Mouse (Mus musculus): ENCODE data around the gene Ccnt2.
A peak's percentile ranks its signal among the peaks of the same experiment; 100 is the strongest.

Ccnt2 gene

DNA sequence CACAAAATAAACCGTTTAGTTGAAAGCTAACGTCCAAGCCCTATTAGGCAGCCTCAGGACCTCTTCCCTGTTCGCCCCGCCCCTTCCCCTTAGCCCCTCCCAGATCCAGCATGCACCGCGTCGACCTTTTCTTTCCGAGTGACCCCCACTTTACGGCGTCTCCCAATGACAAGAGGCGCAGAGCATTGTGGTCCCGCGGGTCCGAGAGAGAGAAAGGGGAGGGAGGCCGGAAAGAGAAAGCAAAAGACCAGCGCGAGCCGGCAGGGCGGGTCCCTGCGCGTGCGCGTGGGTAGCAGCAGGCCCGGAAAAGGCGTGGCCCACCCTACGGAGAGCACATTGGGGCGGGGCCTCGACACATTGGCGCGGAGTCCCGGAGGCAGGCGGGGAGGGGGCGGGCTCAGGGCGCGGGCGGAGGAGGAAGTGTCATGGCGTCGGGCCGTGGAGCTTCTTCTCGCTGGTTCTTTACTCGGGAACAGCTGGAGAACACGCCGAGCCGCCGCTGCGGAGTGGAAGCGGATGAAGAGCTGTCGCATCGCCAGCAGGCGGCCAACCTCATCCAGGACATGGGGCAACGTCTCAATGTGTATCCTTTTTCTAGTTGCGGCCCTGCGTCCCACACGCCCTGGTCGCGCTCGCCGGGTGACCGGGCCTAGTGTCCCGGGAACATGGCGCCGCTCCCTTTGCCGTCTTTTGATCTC, at the start of gene Ccnt2:
Gene Ccnt2 (plus strand): TSS at position 362 of the 698 bp plus-strand sequence.
- H3K36me3 ChIP-seq (ENCODE audit: insufficient read depth, low read length) = peaks cover 32% of the 10 kb centered on the region
- H3K4me1 ChIP-seq (replicated peaks; ENCODE audit: low read depth, low read length) = peaks cover 48% of the 10 kb centered on the region
- no peak for TF ChIP-seq CTCF (conservative IDR thresholded peaks at IDR 0.05; ENCODE audit: low read length)
- no peak for TF ChIP-seq POU5F1 (IDR thresholded peaks at IDR 0.05; ENCODE audit: borderline replicate concordance, low read length)
- TF ChIP-seq NANOG (IDR thresholded peaks at IDR 0.05; ENCODE audit: borderline replicate concordance, low read length) = no peak
- H3K27me3 ChIP-seq (ENCODE audit: insufficient read depth, low read length) = no peaks in the 10 kb centered on the region
- peak within 1 kb of the TSS; percentile 96 for H3K4me3 ChIP-seq (replicated peaks; ENCODE audit: low read length)
- H3K9me3 ChIP-seq (ENCODE audit: low read length) = no peaks in the 10 kb centered on the region

GRCm38 (mm10) chr1:127729096-127729495, 44.9 kb upstream of the Ccnt2 start, which contains the start of gene Acmsd:
Gene Acmsd, plus strand, starts transcription at chr1:127729413.
- Histone ChIP-seq H3K4me1 (replicated peaks; ENCODE audit: low read depth, low read length) (no peaks in the 10 kb centered on the region), H3K9me3 (ENCODE audit: low read length) (0 out of 2 replicates have a peak, but pooled peaks cover 3% of the 10 kb centered on the region), H3K36me3 (ENCODE audit: insufficient read depth, low read length) (no peaks in the 10 kb centered on the region), H3K27me3 (ENCODE audit: insufficient read depth, low read length) (no peaks in the 10 kb centered on the region), H3K4me3 (replicated peaks; ENCODE audit: low read length) (no peak within 1 kb of the TSS)
- TF ChIP-seq CTCF (conservative IDR thresholded peaks at IDR 0.05; ENCODE audit: low read length) (no peak), POU5F1 (IDR thresholded peaks at IDR 0.05; ENCODE audit: borderline replicate concordance, low read length) (no peak), NANOG (IDR thresholded peaks at IDR 0.05; ENCODE audit: borderline replicate concordance, low read length) (no peak)

DNA sequence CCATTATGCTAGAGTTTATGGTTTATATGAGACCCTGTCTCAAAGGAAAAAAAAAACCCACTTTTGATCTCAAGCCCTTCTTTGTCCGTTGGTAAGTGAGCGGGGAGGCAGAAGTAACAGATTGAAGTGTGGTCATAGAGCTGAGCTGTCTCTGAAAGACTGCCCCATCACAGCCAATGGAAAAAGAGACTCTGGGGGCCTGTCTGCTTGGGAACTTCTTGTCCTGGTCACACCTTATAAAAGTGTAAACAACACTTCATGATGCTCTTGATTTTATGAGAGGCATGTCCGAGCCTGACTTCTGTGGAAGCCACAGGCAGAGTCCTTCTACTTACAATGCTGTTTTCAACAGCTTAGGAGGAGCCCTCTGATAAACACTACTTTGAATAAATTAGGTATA, 42.9 kb upstream of the Ccnt2 start:
- H3K27me3 ChIP-seq (ENCODE audit: insufficient read depth, low read length) = no peaks in the 10 kb centered on the region
- H3K4me1 ChIP-seq (replicated peaks; ENCODE audit: low read depth, low read length) = no peaks in the 10 kb centered on the region
- H3K36me3 ChIP-seq (ENCODE audit: insufficient read depth, low read length) = no peaks in the 10 kb centered on the region
- TF ChIP-seq NANOG (IDR thresholded peaks at IDR 0.05; ENCODE audit: borderline replicate concordance, low read length) (no peak), CTCF (conservative IDR thresholded peaks at IDR 0.05; ENCODE audit: low read length) (no peak), POU5F1 (IDR thresholded peaks at IDR 0.05; ENCODE audit: borderline replicate concordance, low read length) (no peak)
- H3K9me3 ChIP-seq (ENCODE audit: low read length) = 0 out of 2 replicates have a peak, but pooled peaks cover 3% of the 10 kb centered on the region
- no peak overlapping the region for H3K4me3 ChIP-seq (replicated peaks; ENCODE audit: low read length)

DNA sequence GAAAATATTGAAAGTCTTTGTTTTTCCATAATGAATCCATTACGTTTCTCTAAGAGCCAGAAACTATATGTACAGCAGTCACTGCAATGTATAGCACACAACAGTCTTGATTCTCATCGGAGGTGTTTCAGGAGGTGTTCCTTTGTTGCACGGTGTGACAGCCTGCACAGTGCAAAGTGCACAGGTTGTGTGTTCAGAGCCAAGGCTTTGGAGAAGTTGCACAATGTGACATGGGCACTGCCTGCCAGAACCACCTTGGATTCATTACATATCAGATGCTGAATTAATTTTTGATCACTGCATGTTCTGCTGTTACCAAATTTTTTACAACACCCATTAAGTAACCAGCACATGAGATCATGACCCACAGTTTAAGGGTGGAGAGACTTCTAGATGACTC, 41.5 kb upstream of the Ccnt2 start:
- no peaks in the 10 kb centered on the region for H3K4me1 ChIP-seq (replicated peaks; ENCODE audit: low read depth, low read length)
- 0 out of 2 replicates have a peak, but pooled peaks cover 3% of the 10 kb centered on the region for H3K9me3 ChIP-seq (ENCODE audit: low read length)
- no peaks in the 10 kb centered on the region for H3K27me3 ChIP-seq (ENCODE audit: insufficient read depth, low read length)
- no peaks in the 10 kb centered on the region for H3K36me3 ChIP-seq (ENCODE audit: insufficient read depth, low read length)
- TF ChIP-seq POU5F1 (IDR thresholded peaks at IDR 0.05; ENCODE audit: borderline replicate concordance, low read length) (no peak), NANOG (IDR thresholded peaks at IDR 0.05; ENCODE audit: borderline replicate concordance, low read length) (no peak), CTCF (conservative IDR thresholded peaks at IDR 0.05; ENCODE audit: low read length) (no peak)
- no peak overlapping the region for H3K4me3 ChIP-seq (replicated peaks; ENCODE audit: low read length)

DNA sequence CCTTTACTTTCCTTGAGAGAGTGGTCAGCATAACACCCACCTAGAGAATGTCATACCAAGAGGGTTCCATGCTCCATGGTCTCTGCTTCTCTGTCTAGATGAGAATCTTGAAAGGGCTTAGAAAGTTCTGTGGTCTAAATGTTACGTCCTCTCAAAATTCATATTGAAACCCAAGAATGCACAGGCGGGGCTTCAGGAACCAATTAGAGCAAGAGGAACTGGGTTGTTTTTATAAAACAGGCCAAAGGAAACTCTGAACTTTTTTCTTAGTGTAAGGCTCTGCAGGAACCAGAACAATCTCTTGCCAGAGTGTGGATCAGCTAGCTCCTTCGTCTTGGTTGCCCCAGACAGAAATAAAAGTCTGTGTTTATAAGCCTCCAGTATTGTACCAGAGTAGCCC, 41.1 kb upstream of the Ccnt2 start:
- Histone ChIP-seq H3K4me3 (replicated peaks; ENCODE audit: low read length) (no peak overlapping the region), H3K4me1 (replicated peaks; ENCODE audit: low read depth, low read length) (no peaks in the 10 kb centered on the region), H3K36me3 (ENCODE audit: insufficient read depth, low read length) (no peaks in the 10 kb centered on the region), H3K27me3 (ENCODE audit: insufficient read depth, low read length) (no peaks in the 10 kb centered on the region), H3K9me3 (ENCODE audit: low read length) (0 out of 2 replicates have a peak, but pooled peaks cover 3% of the 10 kb centered on the region)
- TF ChIP-seq POU5F1 (IDR thresholded peaks at IDR 0.05; ENCODE audit: borderline replicate concordance, low read length) = no peak
- TF ChIP-seq CTCF (conservative IDR thresholded peaks at IDR 0.05; ENCODE audit: low read length) = no peak
- TF ChIP-seq NANOG (IDR thresholded peaks at IDR 0.05; ENCODE audit: borderline replicate concordance, low read length) = no peak

DNA sequence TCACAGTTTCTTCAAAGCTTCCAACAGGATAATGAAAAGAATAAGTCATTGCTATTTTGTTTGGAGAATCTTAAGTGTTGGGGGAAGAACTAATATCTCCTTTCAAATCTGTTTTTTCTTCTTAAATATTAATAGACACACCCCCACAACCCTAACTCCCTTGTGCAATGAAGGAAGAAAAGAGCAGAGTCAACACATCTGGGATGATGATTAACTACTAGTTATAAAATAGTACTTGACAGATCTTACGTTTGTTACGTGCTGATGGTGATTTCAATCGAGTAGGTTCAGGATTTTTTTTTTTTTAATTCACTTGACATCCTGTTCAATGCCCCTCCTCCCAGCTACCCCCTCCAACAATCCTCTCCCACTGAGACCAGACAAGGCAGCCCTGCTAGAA, 38.6 kb upstream of the Ccnt2 start:
- Histone ChIP-seq H3K36me3 (ENCODE audit: insufficient read depth, low read length) (no peaks in the 10 kb centered on the region), H3K4me3 (replicated peaks; ENCODE audit: low read length) (no peak overlapping the region), H3K9me3 (ENCODE audit: low read length) (no peaks in the 10 kb centered on the region), H3K27me3 (ENCODE audit: insufficient read depth, low read length) (peaks cover 2% of the 10 kb centered on the region; the same call in 1 of the 2 replicates), H3K4me1 (replicated peaks; ENCODE audit: low read depth, low read length) (no peaks in the 10 kb centered on the region)
- TF ChIP-seq CTCF (conservative IDR thresholded peaks at IDR 0.05; ENCODE audit: low read length) = no peak
- no peak for TF ChIP-seq POU5F1 (IDR thresholded peaks at IDR 0.05; ENCODE audit: borderline replicate concordance, low read length)
- no peak for TF ChIP-seq NANOG (IDR thresholded peaks at IDR 0.05; ENCODE audit: borderline replicate concordance, low read length)

DNA sequence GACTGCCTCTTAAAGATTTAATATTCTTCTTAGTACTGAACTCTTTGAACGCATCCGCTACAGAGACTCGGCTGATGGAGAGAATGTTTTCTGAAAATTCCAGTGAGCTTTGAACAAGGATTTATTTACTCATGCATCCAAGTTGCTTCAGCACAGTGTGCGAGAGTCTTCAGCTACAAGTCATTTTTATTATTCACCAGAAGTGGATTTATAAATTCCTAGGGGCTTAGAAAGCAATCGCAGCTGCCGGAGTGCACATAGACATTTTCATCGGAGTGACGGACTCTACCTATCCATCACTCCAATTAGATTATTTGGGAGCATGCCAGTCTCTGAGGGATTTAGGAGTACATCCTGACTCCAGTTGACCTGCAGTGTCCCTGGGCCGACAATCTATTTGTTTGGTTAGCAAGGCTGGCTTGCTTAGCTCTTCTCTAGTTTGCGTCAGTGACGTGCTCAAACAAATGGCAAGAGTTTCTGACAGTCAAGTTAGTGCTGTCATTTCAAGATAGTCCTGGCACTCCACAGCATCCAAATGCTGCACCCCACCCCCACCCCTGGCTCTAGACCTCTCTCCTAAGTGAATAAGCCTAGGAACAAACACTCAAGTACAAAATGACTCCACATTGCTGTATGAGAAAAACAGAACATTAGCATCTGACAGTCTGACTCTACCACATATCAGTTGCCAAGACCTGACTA, 23.4 kb upstream of the Ccnt2 start:
- Histone ChIP-seq H3K36me3 (ENCODE audit: insufficient read depth, low read length) (no peaks in the 10 kb centered on the region), H3K4me3 (replicated peaks; ENCODE audit: low read length) (no peak overlapping the region), H3K4me1 (replicated peaks; ENCODE audit: low read depth, low read length) (no peaks in the 10 kb centered on the region), H3K9me3 (ENCODE audit: low read length) (peaks cover 6% of the 10 kb centered on the region; the same call in 1 of the 2 replicates), H3K27me3 (ENCODE audit: insufficient read depth, low read length) (no peaks in the 10 kb centered on the region)
- TF ChIP-seq CTCF (conservative IDR thresholded peaks at IDR 0.05; ENCODE audit: low read length) (no peak), POU5F1 (IDR thresholded peaks at IDR 0.05; ENCODE audit: borderline replicate concordance, low read length) (no peak), NANOG (IDR thresholded peaks at IDR 0.05; ENCODE audit: borderline replicate concordance, low read length) (no peak)

DNA sequence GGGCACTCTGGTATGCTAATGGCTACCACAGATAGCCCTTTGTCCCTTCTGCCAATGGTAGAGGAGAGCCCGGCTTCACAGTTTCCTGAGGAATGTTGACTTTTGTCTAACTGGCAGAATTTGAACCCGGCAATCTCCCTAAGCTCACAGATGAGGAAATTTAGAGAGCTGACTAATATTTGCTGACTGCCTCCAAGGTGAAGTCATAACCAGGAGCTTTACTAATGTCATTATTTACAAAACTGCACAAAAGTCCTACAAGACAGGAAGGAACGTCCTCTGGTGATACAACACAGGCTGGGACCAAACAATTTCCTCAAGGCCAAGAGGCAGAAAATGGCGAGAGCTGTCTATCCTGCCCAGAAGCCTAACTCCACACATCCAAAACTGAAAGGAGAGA, 18.2 kb upstream of the Ccnt2 start:
- TF ChIP-seq NANOG (IDR thresholded peaks at IDR 0.05; ENCODE audit: borderline replicate concordance, low read length) = no peak
- TF ChIP-seq CTCF (conservative IDR thresholded peaks at IDR 0.05; ENCODE audit: low read length) = no peak
- TF ChIP-seq POU5F1 (IDR thresholded peaks at IDR 0.05; ENCODE audit: borderline replicate concordance, low read length) = no peak
- Histone ChIP-seq H3K27me3 (ENCODE audit: insufficient read depth, low read length) (no peaks in the 10 kb centered on the region), H3K9me3 (ENCODE audit: low read length) (no peaks in the 10 kb centered on the region), H3K4me3 (replicated peaks; ENCODE audit: low read length) (no peak overlapping the region), H3K4me1 (replicated peaks; ENCODE audit: low read depth, low read length) (peaks cover 14% of the 10 kb centered on the region), H3K36me3 (ENCODE audit: insufficient read depth, low read length) (no peaks in the 10 kb centered on the region)
